Mouse (Mus musculus): ENCODE results near the gene Cst7. TPM values are rescaled to one million over a fixed set of nuclear protein-coding genes. Genes with fewer than 3 reads are reported as not detected.

Gene Cst7
- polyA plus RNA-seq, 1 experiment from 2014 or later = 0.58 TPM

Other genes starting within 250 kb of the Cst7 start
- 2.2 and 2.8 TPM in 2 replicates for gene Gm10130, start 246.7 kb upstream of the Cst7 start, polyA plus RNA-seq (2014; fragmentation: Nextera tagmentation; extraction: Ambion mirVana)
- gene 3300002I08Rik, start 207.7 kb upstream of the Cst7 start, polyA plus RNA-seq (2014; fragmentation: Nextera tagmentation; extraction: Ambion mirVana) = 9.1 and 9.2 TPM in 2 replicates
- 7.7 and 7.8 TPM in 2 replicates for gene Zfp442, start 118.9 kb upstream of the Cst7 start, polyA plus RNA-seq (2014; fragmentation: Nextera tagmentation; extraction: Ambion mirVana)
- not detected in 2 replicates for gene Zfp345, start 85.3 kb upstream of the Cst7 start, polyA plus RNA-seq (2014; fragmentation: Nextera tagmentation; extraction: Ambion mirVana)
- gene Apmap, start 38.2 kb downstream of the Cst7 start, polyA plus RNA-seq (2014; fragmentation: Nextera tagmentation; extraction: Ambion mirVana) = 28.3 and 32.0 TPM in 2 replicates
- gene Acss1, start 98.1 kb downstream of the Cst7 start, polyA plus RNA-seq (2014; fragmentation: Nextera tagmentation; extraction: Ambion mirVana) = 8.4 and 10.0 TPM in 2 replicates
- 0.18 TPM in 1 of 2 replicates, not detected in the other for gene Vsx1, start 118.9 kb downstream of the Cst7 start, polyA plus RNA-seq (2014; fragmentation: Nextera tagmentation; extraction: Ambion mirVana)
- gene Entpd6, start 178.6 kb downstream of the Cst7 start, polyA plus RNA-seq (2014; fragmentation: Nextera tagmentation; extraction: Ambion mirVana) = 22.6 and 24.0 TPM in 2 replicates
- 38.9 and 43.4 TPM in 2 replicates for gene Pygb, start 216.3 kb downstream of the Cst7 start, polyA plus RNA-seq (2014; fragmentation: Nextera tagmentation; extraction: Ambion mirVana)